Mouse (Mus musculus): ENCODE results near the gene Ldb3.

The Ldb3 gene

GRCm38 (mm10) chr14:34511901-34512300 lies 76.6 kb downstream of the Ldb3 start:
- no peak for DNase-seq (ENCODE audit: low spot score in 2 of 2)

GRCm38 (mm10) chr14:34508842-34509439 lies 79.5 kb downstream of the Ldb3 start:
- DNase-seq (ENCODE audit: low spot score in 2 of 2): no peak

GRCm38 (mm10) chr14:34508187-34508840 lies 80.2 kb downstream of the Ldb3 start:
- no peak for DNase-seq (ENCODE audit: low spot score in 2 of 2)

- no peak for DNase-seq (ENCODE audit: low spot score in 2 of 2)
Measured at GRCm38 (mm10) chr14:34505309-34505708, 83.2 kb downstream of the Ldb3 start.

- no peak for DNase-seq (ENCODE audit: low spot score in 2 of 2)
Measured at GRCm38 (mm10) chr14:34504377-34504776, 84.1 kb downstream of the Ldb3 start.

GRCm38 (mm10) chr14:34503759-34504158 lies 84.7 kb downstream of the Ldb3 start:
- DNase-seq (ENCODE audit: low spot score in 2 of 2): no peak

GRCm38 (mm10) chr14:34503325-34503647 lies 85.2 kb downstream of the Ldb3 start, which contains the start of gene Bmpr1a:
Gene Bmpr1a, minus strand, starts transcription at chr14:34503341.
- DNase-seq (ENCODE audit: low spot score in 2 of 2): no peak

- DNase-seq (ENCODE audit: low spot score in 2 of 2): peak; percentile 71 to 89
Measured at GRCm38 (mm10) chr14:34502475-34503324, 85.8 kb downstream of the Ldb3 start.

GRCm38 (mm10) chr14:34501804-34502474 lies 86.5 kb downstream of the Ldb3 start:
- DNase-seq (ENCODE audit: low spot score in 2 of 2): peak; percentile 18 to 42

- no peak for DNase-seq (ENCODE audit: low spot score in 2 of 2)
Measured at GRCm38 (mm10) chr14:34501447-34501803, 87.1 kb downstream of the Ldb3 start.

- DNase-seq (ENCODE audit: low spot score in 2 of 2): no peak
Measured at GRCm38 (mm10) chr14:34500309-34500708, 88.2 kb downstream of the Ldb3 start.

- no peak for DNase-seq (ENCODE audit: low spot score in 2 of 2)
Measured at GRCm38 (mm10) chr14:34499664-34500063, 88.8 kb downstream of the Ldb3 start.

GRCm38 (mm10) chr14:34497346-34497745 lies 91.1 kb downstream of the Ldb3 start:
- no peak for DNase-seq (ENCODE audit: low spot score in 2 of 2)

- DNase-seq (ENCODE audit: low spot score in 2 of 2): no peak
Measured at GRCm38 (mm10) chr14:34493682-34494081, 94.8 kb downstream of the Ldb3 start.

GRCm38 (mm10) chr14:34492688-34493087 lies 95.8 kb downstream of the Ldb3 start:
- DNase-seq (ENCODE audit: low spot score in 2 of 2): no peak

GRCm38 (mm10) chr14:34490965-34491364 lies 97.5 kb downstream of the Ldb3 start:
- DNase-seq (ENCODE audit: low spot score in 2 of 2): no peak

- DNase-seq (ENCODE audit: low spot score in 2 of 2): no peak
Measured at GRCm38 (mm10) chr14:34489928-34490327, 98.6 kb downstream of the Ldb3 start.

GRCm38 (mm10) chr14:34486169-34486568 lies 102.3 kb downstream of the Ldb3 start:
- no peak for DNase-seq (ENCODE audit: low spot score in 2 of 2)

- no peak for DNase-seq (ENCODE audit: low spot score in 2 of 2)
Measured at GRCm38 (mm10) chr14:34483469-34484341, 104.8 kb downstream of the Ldb3 start.

All from frontal cortex, postnatal 10 days (tissue).